Mouse (Mus musculus) layer of hippocampus, adult 18-20 months (tissue): Measurements from ENCODE around the gene Riok1. TPM values are rescaled to one million over a fixed set of nuclear protein-coding genes. Genes with fewer than 3 reads are reported as not detected.

ENCODE experiments used
- microRNA-seq, 2 experiments: library from miRNA; unstranded; fragments of <30 nt; microRNA quantifications; one replicate each; pipeline ENCODE4 v1.2.0; 2021
- total RNA-seq, 2 experiments: library from RNA; stranded (reverse); gene quantifications; 2 replicates each; pipeline ENCODE4 v1.2.3; 2021

The Riok1 gene
- total RNA-seq, 2 experiments from 2014 or later, result 19.1 to 25.7 TPM

Small RNAs within 50 kb of the gene (microRNA-seq; reads per million reads assigned to microRNA genes)
- gene Gm27387, result 0 reads per million in 2 experiments

Other genes with a start within 250 kb of the Riok1 start
- gene Ssr1, start 42.8 kb upstream of the Riok1 start, total RNA-seq, result 10 to 100 TPM; 82.1 to 93.6 TPM
- gene Cage1, start 74 bp downstream of the Riok1 start, total RNA-seq, result 1 to 10 TPM; 4.3 to 5.1 TPM
- gene Dsp, start 114.3 kb downstream of the Riok1 start, total RNA-seq, result 10 to 100 TPM; 10.3 to 10.7 TPM
- gene Snrnp48, start 167.9 kb downstream of the Riok1 start, total RNA-seq, result 10 to 100 TPM; 21.5 to 21.7 TPM